Mouse (Mus musculus): ENCODE measurements around the gene Tax1bp3.
A peak's percentile ranks its signal among the peaks of the same experiment; 100 is the strongest.

Gene Tax1bp3

DNA sequence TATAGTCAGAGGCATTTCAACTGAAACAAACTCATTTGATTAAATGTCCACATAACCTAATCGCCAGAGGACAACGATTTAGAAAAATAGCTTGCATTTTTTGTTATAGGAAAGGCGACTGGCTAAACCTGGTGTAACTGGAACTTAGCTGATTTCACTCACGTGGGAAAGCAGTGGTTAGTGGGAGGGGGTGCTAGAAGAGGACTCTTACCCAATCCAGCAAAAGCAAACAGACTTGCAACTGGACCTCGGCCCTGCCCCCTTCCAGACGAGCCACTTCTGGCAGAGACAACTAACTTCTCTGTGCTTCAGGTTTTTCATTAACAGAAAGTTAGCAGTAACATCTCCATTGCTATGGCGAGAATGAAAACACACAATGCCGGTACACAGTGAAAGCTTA lies 1.3 kb upstream of the Tax1bp3 start:
- DNase-seq (ENCODE audit: low spot score in 2 of 2), result no peak

- no peak for DNase-seq (ENCODE audit: low spot score in 2 of 2)
Measured at GRCm38 (mm10) chr11:73176186-73176585, 697 bp upstream of the Tax1bp3 start.

GRCm38 (mm10) chr11:73177509-73177875 lies 609 bp downstream of the Tax1bp3 start:
- no peak for DNase-seq (ENCODE audit: low spot score in 2 of 2)

DNA sequence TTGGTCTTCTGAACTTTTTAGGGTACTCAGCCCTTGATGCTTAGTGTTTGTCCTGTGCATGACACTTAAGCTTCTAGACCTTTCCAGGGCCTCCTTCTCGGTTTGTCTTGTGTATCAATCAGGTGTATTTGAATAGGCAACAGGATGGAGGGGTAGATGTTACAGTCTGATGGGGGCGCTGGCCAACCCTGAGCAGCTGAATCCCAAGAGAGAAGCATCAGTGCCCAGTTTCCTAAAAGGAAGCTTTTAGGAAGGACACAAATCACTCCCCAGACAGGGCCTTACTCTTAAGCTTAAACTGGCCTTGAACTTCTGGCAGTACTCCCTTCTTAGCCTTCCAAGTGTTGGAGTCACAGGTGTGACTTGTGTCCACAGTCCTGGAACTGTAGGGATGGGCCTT lies 1.0 kb downstream of the Tax1bp3 start:
- no peak for DNase-seq (ENCODE audit: low spot score in 2 of 2)

- no peak for DNase-seq (ENCODE audit: low spot score in 2 of 2)
Measured at GRCm38 (mm10) chr11:73185872-73186615, 9.2 kb downstream of the Tax1bp3 start.

GRCm38 (mm10) chr11:73187231-73187630 lies 10.3 kb downstream of the Tax1bp3 start:
- DNase-seq (ENCODE audit: low spot score in 2 of 2), result no peak

- no peak for DNase-seq (ENCODE audit: low spot score in 2 of 2)
Measured at GRCm38 (mm10) chr11:73193047-73193446, 16.2 kb downstream of the Tax1bp3 start.

DNA sequence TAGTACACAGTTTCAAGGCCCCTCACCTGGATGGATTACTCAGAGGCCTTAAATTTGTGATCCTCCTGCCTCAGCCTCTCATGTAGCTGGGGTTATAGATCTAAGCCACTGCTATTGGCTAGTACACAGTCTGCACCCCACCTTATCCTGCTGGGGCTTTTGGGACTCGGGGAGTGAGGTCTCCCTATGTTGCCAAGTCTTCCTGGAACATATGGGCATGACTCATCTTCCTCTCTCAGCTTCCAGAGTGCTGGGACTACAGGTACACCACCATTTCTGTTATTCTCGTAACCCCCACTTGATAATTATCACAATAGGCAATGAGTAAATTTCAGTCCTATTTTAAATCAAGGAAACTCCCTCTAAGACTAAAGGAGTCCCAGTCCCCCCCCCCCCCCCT lies 17.6 kb downstream of the Tax1bp3 start:
- no peak for DNase-seq (ENCODE audit: low spot score in 2 of 2)

DNA sequence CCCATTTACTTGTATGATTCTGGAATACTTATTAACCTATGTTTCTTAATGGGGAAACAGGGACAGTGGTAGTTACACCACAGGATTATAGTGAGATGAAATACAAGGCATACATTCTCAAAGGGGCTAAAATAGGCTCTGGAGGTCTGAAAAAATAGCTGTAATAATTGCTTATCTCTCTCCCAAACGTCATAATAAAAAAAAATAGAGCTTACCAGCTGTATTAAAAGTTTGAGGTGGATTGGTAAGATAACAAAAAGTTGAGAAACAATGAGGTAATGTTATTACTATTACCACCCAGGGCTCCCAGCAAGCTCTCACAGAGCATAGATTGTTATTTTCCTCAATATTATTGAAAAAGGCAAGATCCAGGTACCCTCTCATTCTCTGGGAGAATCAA lies 21.3 kb downstream of the Tax1bp3 start:
- DNase-seq (ENCODE audit: low spot score in 2 of 2), result no peak

DNA sequence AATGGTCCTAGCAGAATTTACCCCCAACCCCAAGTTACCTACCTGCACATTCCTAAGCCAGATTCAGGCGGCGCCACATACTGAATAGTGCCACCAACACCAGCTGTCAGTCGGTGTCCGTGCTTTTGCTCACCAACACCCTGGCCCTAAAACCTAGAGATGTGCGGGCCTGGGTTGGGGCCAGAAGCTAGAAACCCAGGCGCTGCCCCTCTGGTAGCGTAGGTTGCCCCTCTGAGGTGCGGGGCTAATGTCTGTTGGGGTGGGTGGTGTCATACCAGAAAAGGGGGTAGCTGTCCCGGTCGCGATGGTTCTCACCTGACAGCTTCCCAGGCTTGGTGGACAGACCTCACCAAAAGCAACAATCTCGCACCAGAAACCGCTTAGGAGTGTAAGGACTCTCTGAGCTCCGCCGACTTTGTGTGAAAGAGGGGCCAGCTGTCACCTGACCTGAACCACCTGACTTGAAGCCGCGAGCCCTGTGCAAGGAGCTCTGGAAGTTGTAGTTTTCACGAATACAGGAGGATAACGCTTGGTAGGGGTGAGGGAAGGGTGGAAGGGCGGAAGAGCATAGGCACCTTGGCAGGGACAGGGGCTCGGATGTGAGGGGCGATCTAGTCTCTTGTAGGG lies 21.8 kb downstream of the Tax1bp3 start, which contains the start of gene Ctns:
Gene Ctns, minus strand, starts transcription at position 440 of the 627 bp plus-strand sequence.
- DNase-seq (ENCODE audit: low spot score in 2 of 2), result peak in 1 of 2 experiments; percentile 80

GRCm38 (mm10) chr11:73199230-73199712 lies 22.4 kb downstream of the Tax1bp3 start, which contains the start of gene Shpk:
Gene Shpk, plus strand, starts transcription at chr11:73199460.
- peak; percentile 89 to 95 for DNase-seq (ENCODE audit: low spot score in 2 of 2)

DNA sequence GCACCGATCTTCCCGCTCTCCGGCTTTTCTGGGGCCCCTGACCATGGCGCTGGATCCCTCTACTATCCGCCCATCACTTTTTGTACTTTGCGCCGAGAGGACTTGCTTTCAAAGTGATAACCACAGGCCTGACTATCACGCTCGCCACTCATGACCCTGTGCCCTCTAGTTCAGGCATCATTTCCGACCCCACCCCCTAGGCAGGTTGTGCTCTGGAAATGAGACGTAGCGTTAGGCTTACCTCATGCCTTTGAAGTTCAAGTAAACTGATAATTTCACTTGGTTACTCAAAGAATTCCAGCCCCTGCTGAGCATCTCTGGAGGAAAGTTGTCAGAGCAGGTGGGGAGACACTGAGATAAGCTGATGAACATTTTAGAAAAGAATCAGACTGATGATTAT lies 23.0 kb downstream of the Tax1bp3 start:
- DNase-seq (ENCODE audit: low spot score in 2 of 2), result no peak

DNA sequence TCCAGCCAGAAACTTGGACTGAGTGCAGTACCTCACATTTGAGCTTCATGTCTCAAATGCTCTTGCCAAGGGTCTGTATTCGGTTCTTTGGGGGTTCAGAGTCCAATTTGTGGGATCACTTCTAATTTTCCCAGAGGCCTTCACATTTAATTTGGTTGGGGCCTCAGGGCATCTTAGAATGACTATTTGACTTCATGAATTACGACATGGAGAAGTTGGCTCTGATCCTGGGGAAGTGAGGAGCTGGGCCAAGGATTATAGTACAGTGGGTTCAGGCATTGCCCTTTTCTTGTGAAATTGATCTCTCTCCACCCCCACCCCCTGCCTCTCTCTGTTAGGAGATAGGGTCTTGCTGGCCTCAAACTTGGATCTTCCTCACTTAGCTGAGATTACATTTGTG lies 24.1 kb downstream of the Tax1bp3 start:
- no peak for DNase-seq (ENCODE audit: low spot score in 2 of 2)

- DNase-seq (ENCODE audit: low spot score in 2 of 2), result no peak
Measured at GRCm38 (mm10) chr11:73201597-73201996, 24.7 kb downstream of the Tax1bp3 start.

GRCm38 (mm10) chr11:73203895-73204294 lies 27.0 kb downstream of the Tax1bp3 start:
- no peak for DNase-seq (ENCODE audit: low spot score in 2 of 2)

DNA sequence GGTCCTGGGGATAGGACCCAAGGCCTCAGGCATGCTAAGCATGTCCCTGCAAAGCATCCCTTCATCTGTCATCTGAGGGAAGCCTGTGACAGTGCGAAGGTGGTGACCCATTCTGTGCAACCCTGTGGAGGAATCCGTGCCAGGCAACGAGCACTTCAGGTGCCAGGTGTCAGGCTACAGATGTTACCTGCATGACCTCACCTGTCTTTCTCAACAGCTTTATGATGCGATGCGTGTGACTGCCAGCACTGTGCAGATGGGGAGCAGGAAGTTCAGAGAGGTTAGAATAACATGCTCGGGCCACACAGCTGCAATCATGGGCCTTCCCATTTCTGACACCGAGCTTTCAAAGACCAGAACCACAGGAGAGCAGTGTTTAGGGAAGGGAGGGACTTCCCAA lies 28.3 kb downstream of the Tax1bp3 start:
- DNase-seq (ENCODE audit: low spot score in 2 of 2), result no peak

DNA sequence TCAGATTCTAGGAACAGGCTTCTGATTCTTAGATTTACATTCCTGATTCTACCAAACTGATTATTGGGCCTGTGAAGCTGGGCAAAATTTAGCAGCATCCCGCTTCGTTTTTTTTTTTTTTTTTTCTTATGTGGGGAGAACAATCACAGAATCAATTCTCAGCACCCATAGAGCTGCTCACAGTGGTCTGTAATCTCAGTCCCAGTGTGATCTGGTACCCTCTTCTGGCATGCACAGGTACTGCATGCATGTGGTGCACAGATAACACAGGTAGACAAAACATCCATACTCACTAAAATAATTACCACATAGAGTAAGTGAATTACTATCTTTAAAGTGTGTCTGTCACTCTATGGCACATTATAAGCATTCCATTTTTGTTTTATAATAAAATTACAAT lies 30.7 kb downstream of the Tax1bp3 start:
- no peak for DNase-seq (ENCODE audit: low spot score in 2 of 2)

GRCm38 (mm10) chr11:73213956-73214355 lies 37.1 kb downstream of the Tax1bp3 start:
- no peak for DNase-seq (ENCODE audit: low spot score in 2 of 2)

- no peak for DNase-seq (ENCODE audit: low spot score in 2 of 2)
Measured at GRCm38 (mm10) chr11:73219671-73220070, 42.8 kb downstream of the Tax1bp3 start.

DNA sequence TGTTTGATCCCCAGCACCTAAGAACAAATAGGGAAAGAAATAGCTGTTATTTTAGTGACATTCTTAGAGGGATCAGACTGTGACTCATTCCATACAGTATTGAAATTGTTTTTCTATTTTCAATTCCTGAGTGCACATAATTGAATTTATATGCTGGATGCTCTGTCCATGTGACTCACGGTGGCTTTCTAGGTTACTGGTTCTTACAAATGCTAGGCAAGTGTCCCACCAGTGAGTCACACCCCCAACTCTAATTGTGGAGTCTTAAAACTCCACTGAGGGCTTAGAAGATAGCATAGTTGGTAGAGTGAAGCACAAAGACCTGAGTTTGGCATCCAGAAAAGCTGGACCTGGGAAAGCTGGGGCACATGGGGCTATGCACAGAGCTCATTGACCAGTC lies 43.8 kb downstream of the Tax1bp3 start:
- no peak for DNase-seq (ENCODE audit: low spot score in 2 of 2)

DNA sequence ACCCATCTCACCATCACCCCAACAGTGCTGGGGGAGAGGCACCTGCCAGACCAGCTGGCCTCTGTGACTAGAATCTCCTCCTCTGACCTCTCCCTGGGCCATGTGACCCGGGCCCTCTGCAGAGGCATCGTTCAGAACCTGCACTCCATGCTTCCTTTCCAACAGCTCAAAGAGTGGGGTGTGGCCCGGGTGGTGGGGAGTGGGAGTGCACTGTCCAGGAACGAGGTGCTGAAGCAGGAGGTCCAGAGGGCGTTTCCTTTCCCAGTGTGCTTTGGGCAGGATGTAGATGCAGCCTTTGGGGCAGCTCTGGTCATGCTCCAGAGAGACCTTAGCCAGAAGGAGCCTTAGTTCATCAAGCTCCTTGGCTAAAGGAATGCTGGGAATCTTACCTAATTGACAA lies 46.0 kb downstream of the Tax1bp3 start:
- DNase-seq (ENCODE audit: low spot score in 2 of 2), result no peak

GRCm38 (mm10) chr11:73223966-73224365 lies 47.1 kb downstream of the Tax1bp3 start:
- DNase-seq (ENCODE audit: low spot score in 2 of 2), result no peak

DNA sequence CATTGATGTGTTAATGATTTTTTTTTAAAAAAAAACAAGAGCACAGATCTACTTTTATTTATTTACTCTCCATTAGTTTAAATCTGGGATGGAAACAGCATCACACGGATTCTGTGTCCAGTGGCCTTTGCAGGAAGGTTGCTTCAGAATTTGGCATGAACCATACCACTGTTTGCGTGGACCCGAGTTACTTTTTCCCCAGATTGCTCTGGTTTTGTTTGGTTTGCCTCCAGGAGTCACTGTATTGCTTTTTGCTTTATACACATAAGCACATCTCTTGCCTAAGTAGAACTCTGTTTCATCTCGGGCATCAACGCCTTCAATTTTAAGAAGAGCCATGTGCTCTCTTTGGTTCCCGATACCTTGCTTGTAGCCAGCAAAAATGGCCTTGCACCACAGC lies 49.0 kb downstream of the Tax1bp3 start:
- DNase-seq (ENCODE audit: low spot score in 2 of 2), result no peak
